Mouse (Mus musculus) kidney, postnatal 10 days (tissue): ENCODE measurements around the gene Scarf1.

ENCODE experiments used
- DNase-seq: peaks from one replicate; pipeline ENCODE4 v3.0.0; 2021; ENCODE audit warnings: mixed read lengths

Scarf1 gene

GRCm38 (mm10) chr11:75566276-75567196, 53.2 kb downstream of the Scarf1 start:
- no peak for DNase-seq

- no peak for DNase-seq
These were observed 54.2 kb downstream of the Scarf1 start for GRCm38 (mm10) chr11:75567346-75568114.

GRCm38 (mm10) chr11:75568115-75568511, 54.8 kb downstream of the Scarf1 start:
- no peak for DNase-seq

- DNase-seq = no peak
These were observed 55.6 kb downstream of the Scarf1 start for GRCm38 (mm10) chr11:75568962-75569361.

GRCm38 (mm10) chr11:75570375-75571125, 57.2 kb downstream of the Scarf1 start:
- no peak for DNase-seq

- no peak for DNase-seq
These were observed 58.0 kb downstream of the Scarf1 start for GRCm38 (mm10) chr11:75571126-75571990.

GRCm38 (mm10) chr11:75572301-75572791, 59.0 kb downstream of the Scarf1 start:
- DNase-seq = no peak

- DNase-seq = peak; percentile 96
These were observed 59.7 kb downstream of the Scarf1 start for GRCm38 (mm10) chr11:75572854-75573650.

- DNase-seq = no peak
These were observed 61.2 kb downstream of the Scarf1 start for GRCm38 (mm10) chr11:75574378-75575123.

- no peak for DNase-seq
These were observed 62.3 kb downstream of the Scarf1 start for GRCm38 (mm10) chr11:75575560-75576123.
